Mouse (Mus musculus): Measurements from ENCODE around the gene Scpep1. TPM values are rescaled to one million over a fixed set of nuclear protein-coding genes. Genes with fewer than 3 reads are reported as not detected.
"Not testable (repeated sequence)": the region's sequence is repeated elsewhere in the genome, so short reads cannot be mapped to it uniquely, and the experiment has no call there.

The Scpep1 gene
- polyA plus RNA-seq, 1 experiment = 16.4 TPM

- H3K27ac ChIP-seq (ENCODE audit: control insufficient read depth, insufficient read depth, low read depth, low read length) = peak overlapping the region; percentile 84
- H3K27me3 ChIP-seq (ENCODE audit: control insufficient read depth, insufficient read depth, low read length) = no peaks in the 10 kb centered on the region
- no peaks in the 10 kb centered on the region for H3K36me3 ChIP-seq (ENCODE audit: control insufficient read depth, insufficient read depth, low read length)
- H3K4me3 ChIP-seq (ENCODE audit: control insufficient read depth, low read depth, low read length) = peak overlapping the region; percentile 88
- peaks cover 10% of the 10 kb centered on the region for H3K4me1 ChIP-seq (ENCODE audit: control insufficient read depth, insufficient read depth, low read length)
- TF ChIP-seq CTCF (IDR thresholded peaks at IDR 0.05; ENCODE audit: control insufficient read depth, insufficient read depth, insufficient replicate concordance, low read depth, low read length) (no peak), POLR2A (IDR thresholded peaks at IDR 0.05; ENCODE audit: control insufficient read depth, low read depth, low read length) (no peak)
These were observed 44.7 kb upstream of the Scpep1 start for GRCm38 (mm10) chr11:88999723-89000526.

DNA sequence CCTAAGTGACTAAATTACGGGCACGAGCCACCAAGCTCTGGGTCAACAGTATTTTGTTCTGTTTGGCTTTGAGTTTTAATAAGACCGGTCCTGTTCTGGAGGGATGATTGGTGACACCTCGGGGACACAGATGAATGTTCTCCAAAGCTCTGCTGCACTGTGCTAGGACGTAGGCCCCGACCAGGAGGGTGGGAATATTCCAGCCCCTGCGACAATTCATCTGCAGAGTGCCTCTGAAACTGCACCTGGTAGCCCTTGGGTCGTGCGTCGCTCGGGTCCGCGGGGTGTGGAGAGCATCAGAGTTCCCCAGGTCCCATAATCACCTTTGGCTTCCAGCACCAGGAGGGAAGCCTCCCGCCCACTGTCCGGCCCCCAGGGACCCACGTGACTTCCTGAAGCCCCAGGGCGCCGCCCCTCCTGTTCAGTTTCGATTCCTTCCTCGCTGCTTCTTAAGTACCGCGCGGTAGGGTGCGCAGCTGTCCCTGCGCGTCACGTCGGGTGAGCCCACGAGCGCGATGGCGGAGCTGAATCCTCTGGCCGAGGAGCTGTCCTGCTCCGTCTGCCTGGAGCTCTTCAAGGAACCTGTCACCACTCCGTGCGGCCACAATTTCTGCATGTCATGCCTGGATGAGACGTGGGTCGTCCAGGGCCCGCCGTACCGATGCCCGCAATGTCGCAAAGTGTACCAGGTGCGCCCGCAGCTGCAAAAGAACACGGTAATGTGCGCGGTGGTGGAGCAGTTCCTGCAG lies 43.9 kb upstream of the Scpep1 start, which contains the start of gene Trim25:
Gene Trim25 (plus strand): TSS at position 403 of the 749 bp plus-strand sequence.
- H3K36me3 ChIP-seq (ENCODE audit: control insufficient read depth, insufficient read depth, low read length) = no peaks in the 10 kb centered on the region
- H3K27ac ChIP-seq (ENCODE audit: control insufficient read depth, insufficient read depth, low read depth, low read length) = peak within 1 kb of the TSS; percentile 84
- H3K27me3 ChIP-seq (ENCODE audit: control insufficient read depth, insufficient read depth, low read length) = no peaks in the 10 kb centered on the region
- peaks cover 10% of the 10 kb centered on the region for H3K4me1 ChIP-seq (ENCODE audit: control insufficient read depth, insufficient read depth, low read length)
- H3K4me3 ChIP-seq (ENCODE audit: control insufficient read depth, low read depth, low read length) = peak within 1 kb of the TSS; percentile 88
- TF ChIP-seq CTCF (IDR thresholded peaks at IDR 0.05; ENCODE audit: control insufficient read depth, insufficient read depth, insufficient replicate concordance, low read depth, low read length) = no peak
- TF ChIP-seq POLR2A (IDR thresholded peaks at IDR 0.05; ENCODE audit: control insufficient read depth, low read depth, low read length) = peak; percentile 92

DNA sequence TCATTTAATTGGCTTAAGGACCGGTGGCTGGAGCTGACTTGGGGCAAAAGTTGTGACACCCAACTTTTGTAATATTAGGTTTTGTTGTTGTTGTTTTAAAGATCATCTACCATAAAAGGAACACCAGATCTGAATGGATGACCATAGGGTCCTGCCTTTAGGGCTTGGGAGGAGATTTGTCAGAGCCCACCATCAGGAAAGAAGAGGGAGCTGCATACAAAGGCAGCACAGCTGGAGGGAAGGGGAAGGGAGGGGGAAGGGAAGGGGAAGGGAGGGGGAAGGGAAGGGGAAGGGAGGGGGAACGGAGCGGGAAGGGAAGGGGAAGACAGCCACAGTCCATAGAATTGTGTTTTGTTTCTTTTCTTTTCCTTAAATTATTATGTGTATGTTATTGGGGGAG lies 43.1 kb upstream of the Scpep1 start:
- no peaks in the 10 kb centered on the region for H3K27me3 ChIP-seq (ENCODE audit: control insufficient read depth, insufficient read depth, low read length)
- H3K36me3 ChIP-seq (ENCODE audit: control insufficient read depth, insufficient read depth, low read length) = no peaks in the 10 kb centered on the region
- no peak overlapping the region for H3K4me3 ChIP-seq (ENCODE audit: control insufficient read depth, low read depth, low read length)
- H3K4me1 ChIP-seq (ENCODE audit: control insufficient read depth, insufficient read depth, low read length) = peaks cover 10% of the 10 kb centered on the region
- TF ChIP-seq POLR2A (IDR thresholded peaks at IDR 0.05; ENCODE audit: control insufficient read depth, low read depth, low read length) (no peak), CTCF (IDR thresholded peaks at IDR 0.05; ENCODE audit: control insufficient read depth, insufficient read depth, insufficient replicate concordance, low read depth, low read length) (no peak)
- H3K27ac ChIP-seq (ENCODE audit: control insufficient read depth, insufficient read depth, low read depth, low read length) = no peak overlapping the region

- H3K4me1 ChIP-seq (ENCODE audit: control insufficient read depth, insufficient read depth, low read length); H3K27ac ChIP-seq (ENCODE audit: control insufficient read depth, insufficient read depth, low read depth, low read length); H3K36me3 ChIP-seq (ENCODE audit: control insufficient read depth, insufficient read depth, low read length); H3K27me3 ChIP-seq (ENCODE audit: control insufficient read depth, insufficient read depth, low read length); H3K4me3 ChIP-seq (ENCODE audit: control insufficient read depth, low read depth, low read length): not testable (repeated sequence)
These were observed 42.1 kb upstream of the Scpep1 start for GRCm38 (mm10) chr11:88997343-88997742.

DNA sequence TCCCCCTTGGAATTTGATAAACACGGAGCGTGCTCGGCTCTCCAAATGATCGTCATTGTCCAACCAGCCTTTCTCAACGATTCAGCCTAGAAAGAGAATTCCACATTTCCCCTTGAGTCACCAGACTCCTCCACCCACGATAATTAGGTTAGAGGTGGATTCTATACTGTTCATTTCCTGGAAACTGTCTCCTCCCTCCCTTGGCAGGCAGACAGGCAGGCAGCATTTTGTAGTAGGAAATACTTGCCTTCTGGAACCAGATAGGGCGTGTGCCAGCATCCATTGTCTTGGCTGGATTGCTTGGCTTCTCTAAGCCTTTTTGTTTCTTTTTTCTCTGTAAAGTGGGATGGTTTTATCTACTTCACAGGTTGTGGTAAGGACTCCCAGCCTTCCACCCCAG lies 41.2 kb upstream of the Scpep1 start:
- H3K36me3 ChIP-seq (ENCODE audit: control insufficient read depth, insufficient read depth, low read length) = no peaks in the 10 kb centered on the region
- no peak for TF ChIP-seq POLR2A (IDR thresholded peaks at IDR 0.05; ENCODE audit: control insufficient read depth, low read depth, low read length)
- no peak for TF ChIP-seq CTCF (IDR thresholded peaks at IDR 0.05; ENCODE audit: control insufficient read depth, insufficient read depth, insufficient replicate concordance, low read depth, low read length)
- H3K27ac ChIP-seq (ENCODE audit: control insufficient read depth, insufficient read depth, low read depth, low read length) = no peak overlapping the region
- H3K4me3 ChIP-seq (ENCODE audit: control insufficient read depth, low read depth, low read length) = no peak overlapping the region
- no peaks in the 10 kb centered on the region for H3K27me3 ChIP-seq (ENCODE audit: control insufficient read depth, insufficient read depth, low read length)
- H3K4me1 ChIP-seq (ENCODE audit: control insufficient read depth, insufficient read depth, low read length) = peaks cover 10% of the 10 kb centered on the region

DNA sequence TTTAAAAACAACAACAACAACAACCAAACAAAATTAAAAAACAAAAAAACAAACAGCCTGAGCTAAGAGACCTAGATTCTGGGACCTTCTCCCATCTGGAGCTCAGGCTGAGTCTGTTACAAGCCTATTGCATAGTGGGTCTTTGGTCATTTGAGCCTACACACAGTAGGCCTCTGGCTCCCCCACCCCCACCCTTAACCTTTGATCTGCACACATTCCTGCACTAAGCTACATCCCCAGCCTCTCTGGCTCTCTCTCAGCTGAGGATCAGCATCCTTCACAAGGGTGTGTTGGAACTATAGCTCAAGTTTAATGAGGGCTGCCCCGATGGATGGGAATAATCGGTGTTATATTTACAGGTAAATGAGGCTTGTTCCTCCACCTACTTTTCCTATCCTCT lies 40.4 kb upstream of the Scpep1 start:
- H3K27ac ChIP-seq (ENCODE audit: control insufficient read depth, insufficient read depth, low read depth, low read length) = no peak overlapping the region
- H3K4me3 ChIP-seq (ENCODE audit: control insufficient read depth, low read depth, low read length) = no peak overlapping the region
- no peak for TF ChIP-seq POLR2A (IDR thresholded peaks at IDR 0.05; ENCODE audit: control insufficient read depth, low read depth, low read length)
- H3K27me3 ChIP-seq (ENCODE audit: control insufficient read depth, insufficient read depth, low read length) = no peaks in the 10 kb centered on the region
- no peaks in the 10 kb centered on the region for H3K36me3 ChIP-seq (ENCODE audit: control insufficient read depth, insufficient read depth, low read length)
- peaks cover 10% of the 10 kb centered on the region for H3K4me1 ChIP-seq (ENCODE audit: control insufficient read depth, insufficient read depth, low read length)

- TF ChIP-seq CTCF (IDR thresholded peaks at IDR 0.05; ENCODE audit: control insufficient read depth, insufficient read depth, insufficient replicate concordance, low read depth, low read length) (no peak), POLR2A (IDR thresholded peaks at IDR 0.05; ENCODE audit: control insufficient read depth, low read depth, low read length) (no peak)
- H3K27ac ChIP-seq (ENCODE audit: control insufficient read depth, insufficient read depth, low read depth, low read length) = no peak overlapping the region
- H3K36me3 ChIP-seq (ENCODE audit: control insufficient read depth, insufficient read depth, low read length) = no peaks in the 10 kb centered on the region
- no peaks in the 10 kb centered on the region for H3K27me3 ChIP-seq (ENCODE audit: control insufficient read depth, insufficient read depth, low read length)
- H3K4me1 ChIP-seq (ENCODE audit: control insufficient read depth, insufficient read depth, low read length) = peaks cover 5% of the 10 kb centered on the region
- no peak overlapping the region for H3K4me3 ChIP-seq (ENCODE audit: control insufficient read depth, low read depth, low read length)
These were observed 39.2 kb upstream of the Scpep1 start for GRCm38 (mm10) chr11:88994492-88994891.

Measured in testis, adult 2 months (tissue).